Mouse (Mus musculus) right cerebral cortex, postnatal 4 days (tissue): Measurements from ENCODE around the gene Impdh2.

ENCODE experiments used
- DNase-seq: peaks from one replicate; pipeline ENCODE4 v3.0.0-alpha.2; 2022

The Impdh2 gene

DNA sequence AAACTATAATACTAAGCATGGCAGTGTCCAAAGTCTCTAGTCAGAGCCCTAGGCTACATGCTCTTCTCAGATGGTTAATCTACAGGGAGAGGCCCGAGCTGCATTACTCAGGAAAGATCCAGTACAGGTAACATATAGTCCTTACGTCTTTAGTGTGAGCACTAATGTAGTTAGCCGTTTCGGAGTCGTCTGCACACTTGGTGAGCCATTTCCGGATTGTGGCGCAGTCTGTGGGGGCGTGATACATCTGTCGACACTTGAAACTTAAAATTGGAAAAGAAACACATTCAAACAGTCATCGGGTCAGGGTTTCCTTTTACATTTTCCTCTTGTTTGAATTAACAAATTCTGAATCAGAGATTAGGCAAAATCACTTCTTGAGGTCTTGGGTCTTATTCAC, 51.4 kb downstream of the Impdh2 start:
- DNase-seq: no peak
